In genomic region chr3:144689236-144689635, GRCm38 (mm10) we compare ENCODE assay signal across 8 mouse cellular contexts. TPM values are rescaled to one million over a fixed set of nuclear protein-coding genes. Genes with fewer than 3 reads are reported as not detected.
DNase-seq lines count a peak whose midpoint lies in the region; ATAC-seq lines count a peak whose summit lies in the region.

No protein-coding gene starts in this region.

- peak; percentile 21 for DNase-seq in spleen, adult 12 weeks (ENCODE audit: low spot score)
- no peak for DNase-seq in spleen, adult 18-20 months
- peak; percentile 86 for DNase-seq in embryo, embryonic 11 days
- DNase-seq in retina, postnatal 1 day = peak; percentile 79
- no peak for DNase-seq in urinary bladder, adult 18-20 months (ENCODE audit: low spot score in 2 of 2)

- H3K4me1 ChIP-seq in hindbrain, embryonic 16.5 days (ENCODE audit: control insufficient read depth, insufficient read depth, low read depth, low read length) = no peaks in the 10 kb centered on the region
- H3K4me1 ChIP-seq in lung, embryonic 15.5 days = peaks cover 10% of the 10 kb centered on the region; the same call in 1 of the 2 replicates

- H3K4me3 ChIP-seq in hindbrain, embryonic 16.5 days (ENCODE audit: low read length) = no peak overlapping the region
- H3K4me3 ChIP-seq in lung, embryonic 15.5 days = no peak overlapping the region

- no peaks in the 10 kb centered on the region for H3K9me3 ChIP-seq in hindbrain, embryonic 16.5 days (ENCODE audit: control insufficient read depth, low read length)
- no peaks in the 10 kb centered on the region for H3K9me3 ChIP-seq in lung, embryonic 15.5 days

- 15% methylated on average over 11 of the region's 11 CpGs for WGBS in hindbrain, embryonic 16.5 days
- 22% methylated on average over 11 of the region's 11 CpGs for WGBS in lung, embryonic 15.5 days

- H3K9ac ChIP-seq in hindbrain, embryonic 16.5 days (ENCODE audit: low read depth, low read length) = no peak overlapping the region
- no peak overlapping the region for H3K9ac ChIP-seq in lung, embryonic 15.5 days

- H3K36me3 ChIP-seq in hindbrain, embryonic 16.5 days (ENCODE audit: control insufficient read depth, insufficient read depth, low read length) = peaks cover 13% of the 10 kb centered on the region; the same call in 1 of the 2 replicates
- H3K36me3 ChIP-seq in lung, embryonic 15.5 days = peaks cover 37% of the 10 kb centered on the region

- no peak overlapping the region for H3K27ac ChIP-seq in hindbrain, embryonic 16.5 days (ENCODE audit: low read depth, low read length)
- no peak overlapping the region for H3K27ac ChIP-seq in lung, embryonic 15.5 days

- H3K27me3 ChIP-seq in hindbrain, embryonic 16.5 days (replicated peaks; ENCODE audit: control insufficient read depth, insufficient read depth, low read length) = no peaks in the 10 kb centered on the region
- H3K27me3 ChIP-seq in lung, embryonic 15.5 days = no peaks in the 10 kb centered on the region

- peak; percentile 73; the same call in 1 of the 2 replicates for ATAC-seq in hindbrain, embryonic 16.5 days
- ATAC-seq in lung, embryonic 15.5 days (ENCODE audit: borderline replicate concordance, extremely low read depth, low FRiP score, low TSS enrichment) = peak; percentile 88
- ATAC-seq in inflammation-experienced regulatory T-cells, adult 6 months = no peak

- no peak overlapping the region for H3K4me2 ChIP-seq in hindbrain, embryonic 16.5 days (ENCODE audit: low read length)
- no peak overlapping the region for H3K4me2 ChIP-seq in lung, embryonic 15.5 days

RNA-seq across cellular contexts. Expression of gene Sh3glb1, which starts 30.9 kb away (rescaled TPM):
- 95.4 and 113 TPM in 2 replicates for polyA plus RNA-seq in hindbrain, embryonic 16.5 days (2015; fragmentation: Nextera tagmentation; extraction: Ambion mirVana)
- polyA plus RNA-seq in lung, embryonic 15.5 days (2015; fragmentation: Nextera tagmentation; extraction: Ambion mirVana) = 110 and 115 TPM in 2 replicates
- polyA plus RNA-seq in inflammation-experienced regulatory T-cells, adult 6 months (2017; shearing (Covaris generic)) = 10 to 100 TPM; 52.5 to 76.1 (median 62.4) TPM

Comparison
In these comparisons a context has a peak if more than half of its experiments do, and no peak if none do; other contexts are left out.
1. DNase-seq: peak in spleen, adult 12 weeks (single experiment), embryo, embryonic 11 days (single experiment) and retina, postnatal 1 day (single experiment); none in spleen, adult 18-20 months (0 of 2) and urinary bladder, adult 18-20 months (0 of 2).